Mouse (Mus musculus) limb, embryonic 10.5 days (tissue): Measurements from ENCODE around the gene Cycs. TPM values are rescaled to one million over a fixed set of nuclear protein-coding genes. Genes with fewer than 3 reads are reported as not detected.
A peak's percentile ranks its signal among the peaks of the same experiment; 100 is the strongest.
"Not testable (repeated sequence)": the region's sequence is repeated elsewhere in the genome, so short reads cannot be mapped to it uniquely, and the experiment has no call there.

ENCODE experiments used
- DNase-seq: peaks from one replicate; pipeline ENCODE4 v3.0.0-alpha.2; 2017; ENCODE audit warnings: low spot score
- H3K27ac ChIP-seq: fragments of 300-500 bp; sonication (generic); 2 replicates; pipeline ENCODE4 v1.5.1; 2016; ENCODE audit warnings: mild to moderate bottlenecking
- H3K27me3 ChIP-seq: fragments of 300-500 bp; sonication (generic); 2 replicates; pipeline ENCODE4 v1.6.1; 2016; ENCODE audit warnings: low read depth, mild to moderate bottlenecking; ENCODE audit not compliant: poor library complexity, severe bottlenecking
- H3K36me3 ChIP-seq: fragments of 300-500 bp; sonication (generic); 2 replicates; pipeline ENCODE4 v1.6.1; 2016; ENCODE audit warnings: mild to moderate bottlenecking, moderate library complexity
- H3K4me1 ChIP-seq: fragments of 300-500 bp; sonication (generic); 2 replicates; pipeline ENCODE4 v1.6.1; 2016
- H3K4me3 ChIP-seq: fragments of 300-500 bp; sonication (generic); 2 replicates; pipeline ENCODE4 v1.5.1; 2016; ENCODE audit warnings: mild to moderate bottlenecking, moderate library complexity
- H3K9me3 ChIP-seq: fragments of 300-500 bp; sonication (generic); replicated peaks from 2 replicates; pipeline ENCODE4 v1.6.1; 2016; ENCODE audit warnings: mild to moderate bottlenecking
- WGBS: fragments of 180-500 bp; shearing (Covaris S2); methylation state at CpG from one replicate; pipeline ENCODE4 v1.1.7; 2016; 5-methylcytosine and 5-hydroxymethylcytosine counted together
- polyA plus RNA-seq: library from polyadenylated mRNA; unstranded; fragments of >200 nt; fragmentation: Nextera tagmentation; extraction: Ambion mirVana; gene quantifications from 2 replicates; pipeline ENCODE4 v1.2.1, GENCODE M21; 2016

Gene Cycs
- polyA plus RNA-seq, 1 experiment from 2014 or later: 80.1 TPM

DNA sequence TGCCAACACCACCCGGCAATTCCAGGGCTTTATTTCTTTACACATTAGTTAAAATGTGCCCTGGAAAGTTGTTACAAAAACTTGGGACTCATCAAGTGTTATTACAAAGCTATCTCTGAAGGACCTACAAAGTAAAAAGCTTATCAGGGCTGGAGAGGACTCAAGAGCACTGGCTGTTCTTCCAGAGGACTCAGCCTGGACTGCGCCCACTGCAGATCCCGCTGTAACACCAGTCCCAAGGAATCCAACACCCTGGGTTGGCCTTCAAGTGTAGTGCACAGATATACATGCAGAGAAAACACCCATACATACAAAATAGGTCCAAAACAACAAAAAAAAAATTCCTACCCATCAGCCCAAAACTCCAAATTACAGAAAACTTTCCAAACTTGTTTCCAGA is 2.7 kb downstream of the Cycs start:
- Histone ChIP-seq H3K36me3 (peaks cover 21% of the 10 kb centered on the region), H3K9me3 (no peaks in the 10 kb centered on the region), H3K27ac (no peak overlapping the region), H3K4me1 (peaks cover 16% of the 10 kb centered on the region), H3K4me3 (no peak overlapping the region), H3K27me3 (no peaks in the 10 kb centered on the region)
- no peak for DNase-seq
- WGBS: 96% methylated on average over 3 of the region's 3 CpGs

DNA sequence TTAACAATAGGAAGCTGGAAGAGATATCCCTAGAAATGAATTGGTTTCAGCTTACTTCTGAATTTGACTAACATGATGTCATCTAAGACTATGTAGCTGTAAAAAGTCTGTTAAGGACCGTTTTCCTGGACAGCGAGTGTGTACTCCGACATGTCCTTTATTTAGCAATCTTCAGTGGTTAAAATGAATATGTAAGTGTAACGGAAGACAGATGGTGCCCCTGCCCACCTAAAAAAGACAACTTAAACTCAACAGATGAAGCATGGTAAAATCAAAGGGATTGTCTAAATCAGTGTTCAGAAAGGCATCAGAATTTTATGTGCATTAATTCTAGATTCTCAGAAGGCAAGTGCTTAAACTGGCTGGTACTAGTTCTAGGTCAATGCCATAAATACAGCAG is 3.9 kb downstream of the Cycs start:
- no peaks in the 10 kb centered on the region for H3K9me3 ChIP-seq

DNA sequence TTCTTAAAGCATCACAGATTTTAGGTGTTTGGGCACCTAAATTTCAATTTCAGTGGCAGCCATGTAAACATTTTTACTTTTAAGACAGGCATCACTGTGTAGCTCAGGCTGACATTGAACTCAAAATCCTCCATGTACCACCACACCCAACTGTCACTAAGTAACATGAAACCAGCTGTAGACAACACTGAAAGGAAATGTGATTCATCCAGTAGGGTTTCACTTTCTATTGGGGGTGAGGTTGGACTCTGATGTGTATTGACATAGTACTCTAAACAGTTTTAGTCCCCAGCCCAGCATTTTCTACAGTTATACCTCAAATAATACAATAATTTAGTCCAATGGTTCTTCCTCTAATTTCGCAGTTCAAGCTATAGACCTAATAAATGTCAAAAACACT is 5.6 kb downstream of the Cycs start:
- DNase-seq: no peak
- no peaks in the 10 kb centered on the region for H3K9me3 ChIP-seq
- peaks cover 6% of the 10 kb centered on the region; the same call in 1 of the 2 replicates for H3K4me1 ChIP-seq
- H3K4me3 ChIP-seq: no peak overlapping the region
- no peak overlapping the region for H3K27ac ChIP-seq
- 91% methylated on average over 1 of the region's 1 CpGs for WGBS
- no peaks in the 10 kb centered on the region for H3K27me3 ChIP-seq
- peaks cover 21% of the 10 kb centered on the region for H3K36me3 ChIP-seq

More for the DNA sequence above, 3.9 kb downstream of the Cycs start:
- Histone ChIP-seq H3K4me3 (no peak overlapping the region), H3K36me3 (peaks cover 21% of the 10 kb centered on the region), H3K27ac (no peak overlapping the region), H3K27me3 (no peaks in the 10 kb centered on the region), H3K4me1 (peaks cover 16% of the 10 kb centered on the region)
- DNase-seq: no peak
- 98% methylated on average over 4 of the region's 4 CpGs for WGBS

DNA sequence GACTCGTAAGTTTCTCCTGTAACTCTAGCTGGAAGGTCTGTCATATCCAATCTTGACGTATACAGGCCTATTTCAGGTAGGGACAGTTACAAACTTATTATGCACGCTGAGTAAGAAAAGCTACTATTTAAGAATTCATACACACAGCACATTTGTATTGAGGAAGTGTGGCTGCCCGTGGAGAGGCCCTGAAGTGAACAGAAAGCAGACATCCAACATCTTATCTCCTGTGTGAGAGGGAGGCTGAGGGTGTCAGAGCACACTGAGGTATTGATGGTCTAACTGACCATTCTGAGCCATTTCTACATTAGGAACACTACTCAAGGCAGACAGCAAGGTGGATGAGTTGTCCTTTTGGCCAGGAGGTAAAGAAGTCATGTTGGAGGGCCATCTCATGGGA is 7.5 kb downstream of the Cycs start:
- Histone ChIP-seq H3K27me3 (no peaks in the 10 kb centered on the region), H3K36me3 (peaks cover 17% of the 10 kb centered on the region), H3K9me3 (no peaks in the 10 kb centered on the region), H3K4me1 (no peaks in the 10 kb centered on the region), H3K27ac (no peak overlapping the region), H3K4me3 (no peak overlapping the region)
- WGBS: 91% methylated on average over 4 of the region's 4 CpGs
- DNase-seq: no peak

DNA sequence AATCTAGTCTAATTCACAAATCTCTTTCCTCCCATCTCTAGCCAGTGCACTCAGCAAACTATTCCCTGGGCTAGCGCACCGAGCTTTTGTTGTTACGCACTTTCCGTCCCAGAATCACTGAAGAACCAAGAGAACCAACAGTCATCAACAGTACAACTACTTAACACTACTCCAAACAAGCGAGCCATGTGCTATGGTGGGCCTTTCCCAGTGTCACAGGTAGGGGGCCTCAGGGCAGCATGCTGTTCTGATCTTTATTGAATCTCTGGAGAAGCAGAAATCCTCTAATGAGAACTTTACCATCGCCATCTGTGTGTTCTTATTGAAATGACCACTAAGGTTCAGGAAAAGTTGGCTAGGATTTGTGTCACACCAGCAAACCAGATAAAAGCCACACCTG is 8.8 kb downstream of the Cycs start:
- H3K27me3 ChIP-seq: no peaks in the 10 kb centered on the region
- no peaks in the 10 kb centered on the region for H3K4me1 ChIP-seq
- DNase-seq: no peak
- WGBS: 88% methylated on average over 6 of the region's 6 CpGs
- H3K27ac ChIP-seq: no peak overlapping the region
- no peak overlapping the region for H3K4me3 ChIP-seq
- peaks cover 4% of the 10 kb centered on the region; the same call in 1 of the 2 replicates for H3K36me3 ChIP-seq
- no peaks in the 10 kb centered on the region for H3K9me3 ChIP-seq

DNA sequence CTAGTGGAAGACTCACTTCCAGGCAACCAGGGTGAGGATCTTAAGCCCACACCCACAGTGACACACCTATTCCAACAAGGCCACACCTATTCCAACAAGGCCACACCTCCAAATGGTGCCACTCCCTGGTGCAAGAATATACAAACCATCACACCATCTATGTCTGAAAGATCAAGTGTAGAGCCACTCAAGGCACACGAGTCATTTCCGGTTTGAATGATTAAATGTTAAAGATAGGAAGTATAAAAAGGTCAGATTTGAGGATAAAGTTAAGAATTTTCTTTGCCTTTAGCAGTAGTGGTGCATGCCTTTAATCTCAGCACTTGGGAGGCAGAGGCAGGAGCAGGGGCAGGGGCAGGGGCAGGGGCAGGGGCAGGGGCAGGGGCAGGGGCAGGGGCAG is 12.1 kb downstream of the Cycs start:
- 81% methylated on average over 2 of the region's 2 CpGs for WGBS
- H3K9me3 ChIP-seq, H3K4me1 ChIP-seq, H3K4me3 ChIP-seq, H3K27me3 ChIP-seq, H3K27ac ChIP-seq, H3K36me3 ChIP-seq, DNase-seq: not testable (repeated sequence)

DNA sequence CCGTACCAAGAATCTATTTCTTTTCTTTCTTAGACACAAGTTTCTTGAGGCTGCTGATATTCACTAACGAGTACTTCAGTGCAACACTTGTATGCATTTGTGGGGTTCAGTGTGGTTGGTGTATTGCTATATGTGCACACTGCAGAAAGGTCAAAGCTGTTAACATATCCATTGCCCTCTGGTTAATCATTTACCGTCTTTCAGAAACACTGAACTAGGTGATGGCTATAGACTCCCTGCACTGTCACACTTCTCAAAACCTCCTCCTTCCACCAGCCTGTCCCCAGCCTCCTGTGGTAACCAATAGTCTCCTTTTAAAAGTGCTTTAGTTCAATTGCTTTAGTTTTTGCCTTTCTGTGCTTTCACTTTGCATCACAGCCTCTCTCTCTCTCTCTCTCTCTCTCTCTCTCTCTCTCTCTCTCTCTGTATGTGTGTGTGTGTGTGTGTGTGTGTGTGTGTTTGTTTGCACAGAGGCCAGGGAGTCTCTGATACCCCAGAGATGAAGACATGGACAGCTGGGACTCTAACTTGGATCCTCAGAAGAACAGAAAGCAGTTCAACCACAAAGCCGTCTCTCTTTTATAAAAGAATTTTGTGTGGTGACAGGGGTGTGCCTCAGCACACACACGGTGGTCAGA is 13.3 kb downstream of the Cycs start:
- no peaks in the 10 kb centered on the region for H3K36me3 ChIP-seq
- H3K4me3 ChIP-seq: no peak overlapping the region
- H3K4me1 ChIP-seq: no peaks in the 10 kb centered on the region
- DNase-seq: no peak
- WGBS: 89% methylated on average over 5 of the region's 5 CpGs
- H3K9me3 ChIP-seq: no peaks in the 10 kb centered on the region
- no peaks in the 10 kb centered on the region for H3K27me3 ChIP-seq
- H3K27ac ChIP-seq: no peak overlapping the region

DNA sequence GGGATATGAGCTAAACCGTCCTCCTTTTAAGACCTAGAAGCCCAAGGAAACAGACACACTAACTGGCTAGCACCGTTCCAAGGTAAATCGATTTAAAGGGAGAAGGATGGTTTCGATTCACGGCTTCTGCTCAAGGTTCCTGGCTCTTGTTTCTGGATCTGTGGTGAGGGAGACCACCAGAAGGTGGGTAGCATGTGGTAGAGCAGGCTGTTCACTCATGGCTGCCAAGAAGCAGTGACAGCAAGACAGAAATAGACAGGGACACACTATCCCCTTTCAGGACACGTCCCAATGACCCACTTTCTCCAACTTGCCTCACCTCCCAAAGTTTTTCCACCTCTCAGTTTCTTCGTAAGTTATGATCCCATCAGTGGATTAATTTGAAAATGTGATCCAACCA is 16.5 kb downstream of the Cycs start:
- no peak for DNase-seq
- H3K27ac ChIP-seq: no peak overlapping the region
- no peaks in the 10 kb centered on the region for H3K9me3 ChIP-seq
- no peaks in the 10 kb centered on the region for H3K36me3 ChIP-seq
- 85% methylated on average over 7 of the region's 7 CpGs for WGBS
- H3K4me3 ChIP-seq: no peak overlapping the region
- peaks cover 4% of the 10 kb centered on the region; the same call in 1 of the 2 replicates for H3K4me1 ChIP-seq
- H3K27me3 ChIP-seq: no peaks in the 10 kb centered on the region

DNA sequence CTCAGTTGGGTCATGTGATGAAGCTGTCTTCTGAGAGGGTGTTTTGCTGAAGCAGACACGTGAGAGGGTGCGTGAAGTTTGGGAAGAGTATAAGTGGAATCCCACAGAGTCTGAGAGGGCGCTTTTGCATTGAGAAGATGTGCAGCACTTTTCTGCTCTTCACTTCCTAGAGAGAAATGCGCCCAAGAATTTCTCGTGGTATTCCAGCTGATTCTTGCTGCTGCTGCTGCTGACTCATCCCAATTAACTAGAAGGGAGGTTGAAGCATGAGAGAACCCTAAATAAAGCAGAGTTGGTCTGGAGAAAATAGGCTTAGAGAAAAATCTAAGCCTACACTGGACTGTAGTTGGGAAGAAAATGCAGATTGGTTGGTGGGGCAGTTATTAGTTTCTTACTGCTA is 17.3 kb downstream of the Cycs start:
- Histone ChIP-seq H3K4me1 (peaks cover 4% of the 10 kb centered on the region; the same call in 1 of the 2 replicates), H3K36me3 (no peaks in the 10 kb centered on the region), H3K9me3 (no peaks in the 10 kb centered on the region), H3K4me3 (no peak overlapping the region), H3K27ac (no peak overlapping the region), H3K27me3 (no peaks in the 10 kb centered on the region)
- 87% methylated on average over 5 of the region's 5 CpGs for WGBS
- DNase-seq: no peak

DNA sequence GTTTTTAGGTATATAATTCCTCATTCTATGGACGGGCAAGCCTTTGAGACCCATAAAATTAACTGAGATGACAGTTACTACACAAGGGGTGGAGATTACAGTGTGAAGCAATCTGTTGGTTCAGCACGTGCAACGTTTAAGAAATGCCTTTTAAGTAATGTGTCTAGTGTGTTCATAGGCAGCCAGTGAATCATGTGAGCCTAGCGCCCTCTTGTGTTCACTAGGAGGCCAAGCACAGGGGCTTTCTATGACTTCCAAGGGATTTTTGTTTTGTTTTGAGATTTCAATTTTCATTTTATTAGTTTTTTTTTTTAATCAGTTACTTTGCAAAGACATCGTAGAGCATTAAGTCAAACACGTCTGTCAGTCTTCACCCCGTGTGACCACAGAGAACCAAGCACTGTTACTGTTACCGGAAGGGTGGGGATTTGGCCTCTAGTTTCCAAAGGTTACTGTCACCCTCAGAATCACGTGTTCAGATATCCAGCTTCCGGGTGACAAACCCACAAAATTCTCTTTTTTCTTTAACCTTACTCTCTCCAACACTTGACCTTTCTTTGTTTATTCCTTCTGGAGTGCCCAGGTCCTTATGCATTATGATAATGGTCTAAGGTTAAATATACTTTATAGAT is 20.8 kb downstream of the Cycs start:
- Histone ChIP-seq H3K4me3 (no peak overlapping the region), H3K27me3 (no peaks in the 10 kb centered on the region), H3K9me3 (no peaks in the 10 kb centered on the region), H3K36me3 (no peaks in the 10 kb centered on the region), H3K4me1 (peaks cover 4% of the 10 kb centered on the region; the same call in 1 of the 2 replicates), H3K27ac (no peak overlapping the region)
- WGBS: 32% methylated on average over 10 of the region's 10 CpGs
- DNase-seq: peak; percentile 56

DNA sequence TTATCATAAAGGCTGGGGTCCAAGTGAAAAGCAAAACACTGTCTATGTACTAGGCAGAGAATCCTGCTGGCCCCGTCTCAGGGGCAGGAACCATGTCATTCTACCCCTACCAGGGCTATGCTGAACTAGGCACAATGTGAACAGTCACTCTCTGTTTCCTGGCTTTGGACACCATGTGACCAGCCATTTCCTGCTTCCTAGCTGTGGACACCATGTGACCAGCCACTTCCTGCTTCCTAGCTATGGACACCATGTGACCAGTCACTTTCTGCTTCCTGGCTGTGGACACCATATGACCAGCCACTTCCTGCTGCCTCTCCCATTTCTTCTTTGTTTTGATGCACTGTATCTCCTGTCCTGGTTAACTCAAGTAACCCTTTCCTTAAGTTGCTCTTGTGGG is 23.8 kb downstream of the Cycs start:
- Histone ChIP-seq H3K9me3 (no peaks in the 10 kb centered on the region), H3K27ac (no peak overlapping the region), H3K4me3 (no peak overlapping the region), H3K4me1 (peaks cover 4% of the 10 kb centered on the region; the same call in 1 of the 2 replicates), H3K27me3 (no peaks in the 10 kb centered on the region), H3K36me3 (no peaks in the 10 kb centered on the region)
- DNase-seq: no peak
- WGBS: 90% methylated on average over 1 of the region's 1 CpGs

DNA sequence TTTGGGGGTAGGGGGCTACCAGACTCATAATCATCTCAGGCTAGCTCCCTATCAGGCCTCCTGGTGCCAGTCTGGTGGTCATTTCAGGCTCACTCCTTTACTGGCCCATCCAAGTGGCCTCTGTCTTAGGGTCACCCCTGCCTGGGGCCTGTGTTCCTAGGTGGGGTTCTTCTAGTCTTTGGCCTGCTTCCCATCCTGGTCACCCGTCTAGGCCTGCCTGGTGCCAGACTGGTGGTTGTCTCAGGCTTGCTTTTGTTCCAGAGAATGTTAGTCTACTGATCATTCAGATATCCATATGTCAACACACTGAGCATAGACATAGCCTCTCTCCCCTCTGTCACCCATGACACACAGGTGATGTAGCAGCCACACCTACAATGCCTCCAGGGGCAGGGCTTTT is 26.7 kb downstream of the Cycs start:
- Histone ChIP-seq H3K4me3 (no peak overlapping the region), H3K9me3 (no peaks in the 10 kb centered on the region), H3K4me1 (peaks cover 10% of the 10 kb centered on the region), H3K36me3 (no peaks in the 10 kb centered on the region), H3K27ac (no peak overlapping the region), H3K27me3 (no peaks in the 10 kb centered on the region)
- 88% methylated on average over 1 of the region's 1 CpGs for WGBS
- no peak for DNase-seq

DNA sequence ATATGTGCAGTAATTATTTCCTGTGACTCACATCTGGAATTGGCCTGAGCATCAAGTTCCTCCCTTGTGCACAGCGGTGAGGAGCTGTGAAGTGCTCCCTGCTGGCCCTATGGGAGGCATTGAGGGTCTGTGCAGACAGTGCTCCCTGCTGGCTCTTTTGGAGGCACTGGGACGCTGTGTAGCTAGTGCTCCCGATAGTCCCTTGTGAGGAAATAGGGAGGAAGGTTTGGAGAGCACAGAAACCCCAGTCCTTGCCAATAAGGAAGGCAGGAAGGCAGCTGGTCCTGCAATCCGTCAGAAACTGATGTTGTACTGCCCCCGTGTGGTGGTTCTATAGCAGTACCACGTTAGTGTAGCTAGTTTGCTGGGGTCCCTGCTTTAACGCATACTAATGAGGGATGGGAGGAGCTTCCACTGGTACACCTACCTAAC is 29.9 kb downstream of the Cycs start:
- Histone ChIP-seq H3K9me3 (no peaks in the 10 kb centered on the region), H3K4me3 (no peak overlapping the region), H3K4me1 (peaks cover 14% of the 10 kb centered on the region), H3K36me3 (no peaks in the 10 kb centered on the region), H3K27me3 (no peaks in the 10 kb centered on the region), H3K27ac (no peak overlapping the region; the same call in 1 of the 2 replicates)
- DNase-seq: peak; percentile 89
- 9% methylated on average over 7 of the region's 7 CpGs for WGBS
